Mouse (Mus musculus): ENCODE measurements at regions not wholly inside any gene's neighbourhood (a gene's known extent, or its start where the extent isn't known, plus 50 kb on each side); places are given as distances from the start of the nearest gene placed in this dataset.
"Not testable (repeated sequence)": the region's sequence is repeated elsewhere in the genome, so short reads cannot be mapped to it uniquely, and the experiment has no call there.

- DNase-seq = no peak
Observed at GRCm38 (mm10) chr5:14309981-14310380, 204.7 kb upstream of the Pclo start.

- no peak for DNase-seq
Observed at GRCm38 (mm10) chr5:14311729-14312128, 203.0 kb upstream of the Pclo start.

GRCm38 (mm10) chr5:14320216-14320615, 194.5 kb upstream of the Pclo start:
- DNase-seq = no peak

GRCm38 (mm10) chr5:14322000-14322399, 192.7 kb upstream of the Pclo start:
- DNase-seq = no peak

GRCm38 (mm10) chr5:14360446-14360845, 154.3 kb upstream of the Pclo start:
- DNase-seq = no peak

GRCm38 (mm10) chr5:14389184-14389890, 125.4 kb upstream of the Pclo start:
- peak; percentile 48 for DNase-seq

- no peak for DNase-seq
Observed at GRCm38 (mm10) chr5:14391793-14392192, 122.9 kb upstream of the Pclo start.

- not testable (repeated sequence) for DNase-seq
Observed at GRCm38 (mm10) chr5:14403381-14403780, 111.3 kb upstream of the Pclo start.

- no peak for DNase-seq
Observed at GRCm38 (mm10) chr5:14404344-14404743, 110.4 kb upstream of the Pclo start.

- no peak for DNase-seq
Observed at GRCm38 (mm10) chr5:14415234-14415862, 99.4 kb upstream of the Pclo start.

- DNase-seq = no peak
Observed at GRCm38 (mm10) chr5:14453082-14453481, 61.6 kb upstream of the Pclo start.
